Mouse (Mus musculus) lung, adult 2 months (tissue): ENCODE measurements around the gene Lmtk3. TPM values are rescaled to one million over a fixed set of nuclear protein-coding genes. Genes with fewer than 3 reads are reported as not detected.

Source experiments
- DNase-seq: peaks from one replicate; pipeline ENCODE4 v3.0.0; 2022
- H3K4me1 ChIP-seq: fragments of 200-500 bp; 2 replicates; pipeline ENCODE4 v1.6.1; 2011; ENCODE audit warnings: low read length; ENCODE audit not compliant: control insufficient read depth, insufficient read depth
- H3K4me3 ChIP-seq: fragments of 200-500 bp; replicated peaks from 2 replicates; pipeline ENCODE3; 2011; ENCODE audit warnings: low read depth, mild to moderate bottlenecking, control low read depth, low read length; ENCODE audit errors: extremely low read depth
- CTCF ChIP-seq: fragments of 200-500 bp; IDR thresholded peaks from 2 replicates; pipeline ENCODE4 v1.5.1; 2011; ENCODE audit warnings: mild to moderate bottlenecking, low read length, control low read depth; ENCODE audit not compliant: insufficient read depth
- POLR2A ChIP-seq: fragments of 200-500 bp; IDR thresholded peaks from 2 replicates; pipeline ENCODE4 v1.6.1; 2011; ENCODE audit warnings: low read depth, mild to moderate bottlenecking, control low read depth, low read length, borderline replicate concordance; ENCODE audit errors: extremely low read depth
- WGBS: fragments of 180-500 bp; shearing (Covaris S2); methylation state at CpG from one replicate; pipeline ENCODE4 v1.1.7; 2018; 5-methylcytosine and 5-hydroxymethylcytosine counted together
- polyA plus RNA-seq: library from polyadenylated mRNA; depleted of rRNA; stranded (reverse); fragments of >200 nt; gene quantifications from 2 replicates; pipeline ENCODE4 v1.2.3, GENCODE M21; 2012; rRNA removed

The Lmtk3 gene
- polyA plus RNA-seq, 1 experiment = 0.70 TPM

GRCm38 (mm10) chr7:45833148-45833790 is 49.7 kb downstream of the Lmtk3 start:
- peaks cover 4% of the 10 kb centered on the region; the same call in 1 of the 2 replicates for H3K4me1 ChIP-seq
- TF ChIP-seq CTCF (no peak), POLR2A (no peak)
- no peak overlapping the region for H3K4me3 ChIP-seq
- no peak for DNase-seq
- WGBS = 2% methylated on average over 80 of the region's 86 CpGs

- Histone ChIP-seq H3K4me3 (no peak overlapping the region), H3K4me1 (peaks cover 4% of the 10 kb centered on the region; the same call in 1 of the 2 replicates)
- no peak for DNase-seq
- WGBS = 8% methylated on average over 31 of the region's 31 CpGs
- TF ChIP-seq CTCF (no peak), POLR2A (no peak)
Observed at GRCm38 (mm10) chr7:45833924-45834323, 50.4 kb downstream of the Lmtk3 start.

DNA sequence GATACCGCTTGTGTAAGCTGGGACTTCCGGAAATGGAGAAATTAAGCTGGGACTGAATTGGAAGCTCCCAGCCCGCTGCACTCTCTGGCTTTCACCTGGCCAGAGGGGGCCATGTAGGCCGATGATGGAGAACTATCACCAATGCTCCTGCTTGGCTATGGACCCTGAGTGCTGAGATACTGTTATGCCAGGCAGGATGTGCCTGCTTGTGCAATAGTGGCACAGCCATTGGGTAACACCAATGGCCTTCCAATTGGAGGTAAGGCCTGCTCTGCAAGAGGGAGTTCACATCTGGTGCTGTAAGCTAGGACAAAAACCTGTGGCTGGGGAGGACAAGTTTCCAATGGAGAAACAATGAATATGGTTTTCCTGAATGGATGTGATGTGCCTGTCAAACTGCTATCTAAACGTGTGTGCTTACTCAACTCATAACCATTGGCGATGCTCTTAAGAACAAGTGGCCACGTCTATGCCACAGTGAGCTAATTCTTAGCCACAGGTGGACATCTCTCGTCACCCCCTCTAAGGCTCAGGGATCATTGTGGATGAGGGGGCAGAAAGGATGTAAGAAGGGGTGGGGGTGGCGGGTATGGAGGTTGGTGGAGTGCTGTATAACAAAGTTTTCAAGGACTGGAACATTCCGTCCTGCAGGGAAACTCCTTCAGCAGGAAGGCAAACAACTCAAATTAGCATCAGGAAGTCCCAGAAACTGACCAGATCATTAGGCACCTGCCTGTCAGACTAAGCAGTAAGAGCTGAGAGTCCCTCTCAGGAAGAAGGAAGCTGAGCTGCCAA is 59.6 kb downstream of the Lmtk3 start:
- no peak for DNase-seq
- WGBS = 80% methylated on average over 10 of the region's 10 CpGs
- Histone ChIP-seq H3K4me3 (no peak overlapping the region), H3K4me1 (no peaks in the 10 kb centered on the region)
- TF ChIP-seq CTCF (no peak), POLR2A (no peak)

GRCm38 (mm10) chr7:45848447-45849027 is 65.0 kb downstream of the Lmtk3 start:
- WGBS = 22% methylated on average over 6 of the region's 6 CpGs
- Histone ChIP-seq H3K4me3 (no peak overlapping the region), H3K4me1 (no peaks in the 10 kb centered on the region)
- TF ChIP-seq POLR2A (no peak), CTCF (no peak)
- no peak for DNase-seq

DNA sequence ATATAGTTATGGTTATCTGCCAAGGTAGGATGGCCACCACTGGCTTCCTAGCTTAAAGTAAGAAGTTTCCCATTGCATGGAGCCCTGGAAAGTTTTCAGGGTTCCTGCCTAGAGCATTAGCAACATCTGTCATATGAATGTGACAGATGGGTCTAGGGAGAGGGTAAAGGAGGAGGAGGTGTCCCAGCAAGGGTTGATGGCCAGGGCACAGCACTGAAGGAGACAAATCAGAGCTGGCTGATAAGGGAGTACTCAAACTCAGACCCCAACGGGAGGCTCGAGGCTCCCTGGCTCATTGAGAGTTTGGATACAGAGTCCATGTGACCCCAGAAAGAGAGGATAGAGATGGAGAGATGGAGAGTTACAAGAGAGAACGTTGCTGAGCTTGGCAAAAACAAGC is 67.1 kb downstream of the Lmtk3 start:
- 51% methylated on average over 3 of the region's 3 CpGs for WGBS
- Histone ChIP-seq H3K4me1 (no peaks in the 10 kb centered on the region), H3K4me3 (no peak overlapping the region)
- no peak for TF ChIP-seq CTCF
- TF ChIP-seq POLR2A = no peak
- DNase-seq = no peak

- Histone ChIP-seq H3K4me1 (no peaks in the 10 kb centered on the region), H3K4me3 (no peak overlapping the region)
- DNase-seq = no peak
- 78% methylated on average over 12 of the region's 12 CpGs for WGBS
- TF ChIP-seq POLR2A (no peak), CTCF (no peak)
Observed at GRCm38 (mm10) chr7:45853089-45853488, 69.6 kb downstream of the Lmtk3 start.

Other genes starting within 250 kb of the Lmtk3 start
- gene Hsd17b14, start 228.8 kb upstream of the Lmtk3 start, polyA plus RNA-seq = 2.1 and 3.0 TPM in 2 replicates
- 44.2 TPM in 2 replicates for gene Bcat2, start 213.6 kb upstream of the Lmtk3 start, polyA plus RNA-seq
- not detected in 2 replicates for gene Fgf21, start 168.2 kb upstream of the Lmtk3 start, polyA plus RNA-seq
- 0.78 TPM in 1 of 2 replicates, not detected in the other for gene Fut1, start 166.4 kb upstream of the Lmtk3 start, polyA plus RNA-seq
- 1.7 and 2.0 TPM in 2 replicates for gene Izumo1, start 161.9 kb upstream of the Lmtk3 start, polyA plus RNA-seq
- 139 and 181 TPM in 2 replicates for gene Rasip1, start 156.2 kb upstream of the Lmtk3 start, polyA plus RNA-seq
- 8.6 and 13.2 TPM in 2 replicates for gene Mamstr, start 143.8 kb upstream of the Lmtk3 start, polyA plus RNA-seq
- 1.0 and 4.1 TPM in 2 replicates for gene Fut2, start 117.3 kb upstream of the Lmtk3 start, polyA plus RNA-seq
- 5.5 and 7.7 TPM in 2 replicates for gene Ntn5, start 99.7 kb upstream of the Lmtk3 start, polyA plus RNA-seq
- gene Sec1, start 89.3 kb upstream of the Lmtk3 start, polyA plus RNA-seq = 3.7 and 4.5 TPM in 2 replicates
- gene Car11, start 83.9 kb upstream of the Lmtk3 start, polyA plus RNA-seq = 5.1 and 6.2 TPM in 2 replicates
- gene Dbp, start 78.7 kb upstream of the Lmtk3 start, polyA plus RNA-seq = 43.1 and 133 TPM in 2 replicates
- 1,119 and 1,194 TPM in 2 replicates for gene Rpl18, start 68.3 kb upstream of the Lmtk3 start, polyA plus RNA-seq
- gene Sphk2, start 65.7 kb upstream of the Lmtk3 start, polyA plus RNA-seq = 59.7 and 62.4 TPM in 2 replicates
- gene Fam83e, start 62.5 kb upstream of the Lmtk3 start, polyA plus RNA-seq = 12.2 and 15.0 TPM in 2 replicates
- not detected in 2 replicates for gene Spaca4, start 57.9 kb upstream of the Lmtk3 start, polyA plus RNA-seq
- gene Sult2b1, start 931 bp downstream of the Lmtk3 start, polyA plus RNA-seq = 5.5 and 19.3 TPM in 2 replicates
- gene Cyth2, start 30.8 kb downstream of the Lmtk3 start, polyA plus RNA-seq = 42.6 and 57.7 TPM in 2 replicates
- 0.43 and 0.49 TPM in 2 replicates for gene Kcnj14, start 41.0 kb downstream of the Lmtk3 start, polyA plus RNA-seq
- gene Grwd1, start 47.2 kb downstream of the Lmtk3 start, polyA plus RNA-seq = 7.9 and 11.8 TPM in 2 replicates
- 178 and 208 TPM in 2 replicates for gene Kdelr1, start 89.0 kb downstream of the Lmtk3 start, polyA plus RNA-seq
- 2.5 and 3.5 TPM in 2 replicates for gene Grin2d, start 94.6 kb downstream of the Lmtk3 start, polyA plus RNA-seq
- not detected in 2 replicates for gene Syngr4, start 113.0 kb downstream of the Lmtk3 start, polyA plus RNA-seq
- 35.5 and 41.9 TPM in 2 replicates for gene Tmem143, start 113.2 kb downstream of the Lmtk3 start, polyA plus RNA-seq
- gene Emp3, start 137.7 kb downstream of the Lmtk3 start, polyA plus RNA-seq = 210 and 228 TPM in 2 replicates
- gene Ccdc114, start 140.3 kb downstream of the Lmtk3 start, polyA plus RNA-seq = 10.3 and 12.3 TPM in 2 replicates
- gene Abcc6, start 246.6 kb downstream of the Lmtk3 start, polyA plus RNA-seq = 1.5 TPM in 2 replicates
- 27.8 and 34.0 TPM in 2 replicates for gene Nomo1, start 250.0 kb downstream of the Lmtk3 start, polyA plus RNA-seq